Mouse (Mus musculus) kidney, embryonic 14.5 days (tissue): ENCODE results near the gene Gmeb2. TPM values are rescaled to one million over a fixed set of nuclear protein-coding genes. Genes with fewer than 3 reads are reported as not detected.
"Not testable (repeated sequence)": the region's sequence is repeated elsewhere in the genome, so short reads cannot be mapped to it uniquely, and the experiment has no call there.

Experiments
- ATAC-seq: fragments of 200-750 bp; cut with Nextera tagmentation; 2 replicates; pipeline ENCODE4 v1.8.0; 2017; ENCODE audit warnings: moderate number of reproducible peaks, mild to moderate bottlenecking, moderate TSS enrichment, moderate library complexity; ENCODE audit not compliant: low FRiP score, low TSS enrichment
- H3K27ac ChIP-seq: fragments of 300-500 bp; sonication (generic); 2 replicates; pipeline ENCODE4 v1.5.1; 2014; ENCODE audit warnings: low read depth, mild to moderate bottlenecking, low read length, moderate library complexity, mixed read lengths
- H3K27me3 ChIP-seq: fragments of 300-500 bp; sonication (generic); 2 replicates; pipeline ENCODE4 v1.6.1; 2014; ENCODE audit warnings: mild to moderate bottlenecking, low read length; ENCODE audit not compliant: control insufficient read depth, insufficient read depth
- H3K36me3 ChIP-seq: fragments of 300-500 bp; sonication (generic); 2 replicates; pipeline ENCODE4 v1.6.1; 2014; ENCODE audit warnings: low read length, mixed read lengths; ENCODE audit not compliant: control insufficient read depth, insufficient read depth
- H3K4me1 ChIP-seq: fragments of 300-500 bp; sonication (generic); 2 replicates; pipeline ENCODE4 v1.6.1; 2014; ENCODE audit warnings: low read length, mixed read lengths; ENCODE audit not compliant: control insufficient read depth, insufficient read depth
- H3K4me2 ChIP-seq: fragments of 300-500 bp; sonication (generic); replicated peaks from 2 replicates; pipeline ENCODE4 v1.6.1; 2014; ENCODE audit warnings: low read depth, mild to moderate bottlenecking, low read length
- H3K4me3 ChIP-seq: fragments of 300-500 bp; sonication (generic); 2 replicates; pipeline ENCODE4 v1.5.1; 2014; ENCODE audit warnings: mild to moderate bottlenecking, low read length
- H3K9ac ChIP-seq: fragments of 300-500 bp; sonication (generic); 2 replicates; pipeline ENCODE4 v1.6.1; 2014; ENCODE audit warnings: low read depth, mild to moderate bottlenecking, low read length, moderate library complexity
- H3K9me3 ChIP-seq: fragments of 300-500 bp; sonication (generic); 2 replicates; pipeline ENCODE4 v1.6.1; 2016; ENCODE audit warnings: low read length; ENCODE audit not compliant: control insufficient read depth
- WGBS: fragments of 180-500 bp; shearing (Covaris S2); extraction: QIAGEN DNeasy Blood & Tissue Kit; methylation state at CpG from one replicate; pipeline ENCODE4 v1.1.7; 2014; 5-methylcytosine and 5-hydroxymethylcytosine counted together
- polyA plus RNA-seq: library from polyadenylated mRNA; unstranded; fragments of >200 nt; fragmentation: Nextera tagmentation; extraction: Ambion mirVana; gene quantifications from 2 replicates; pipeline ENCODE4 v1.2.1, GENCODE M21; 2014

Gmeb2 gene
- polyA plus RNA-seq: 9.4 and 17.9 TPM in 2 replicates

GRCm38 (mm10) chr2:181287958-181288350, at the start of gene Gmeb2:
TSS of gene Gmeb2 (minus strand) at chr2:181288035.
- H3K27ac ChIP-seq: peak within 1 kb of the TSS; percentile 91
- H3K4me1 ChIP-seq, H3K9me3 ChIP-seq, H3K27me3 ChIP-seq, H3K36me3 ChIP-seq: not testable (repeated sequence)
- WGBS: under 1% methylated on average over 24 of the region's 38 CpGs
- peak within 1 kb of the TSS; percentile 71 for H3K4me3 ChIP-seq
- peak within 1 kb of the TSS; percentile 87 for H3K9ac ChIP-seq
- peak within 1 kb of the TSS; percentile 67 for H3K4me2 ChIP-seq
- peak; percentile 97 for ATAC-seq

DNA sequence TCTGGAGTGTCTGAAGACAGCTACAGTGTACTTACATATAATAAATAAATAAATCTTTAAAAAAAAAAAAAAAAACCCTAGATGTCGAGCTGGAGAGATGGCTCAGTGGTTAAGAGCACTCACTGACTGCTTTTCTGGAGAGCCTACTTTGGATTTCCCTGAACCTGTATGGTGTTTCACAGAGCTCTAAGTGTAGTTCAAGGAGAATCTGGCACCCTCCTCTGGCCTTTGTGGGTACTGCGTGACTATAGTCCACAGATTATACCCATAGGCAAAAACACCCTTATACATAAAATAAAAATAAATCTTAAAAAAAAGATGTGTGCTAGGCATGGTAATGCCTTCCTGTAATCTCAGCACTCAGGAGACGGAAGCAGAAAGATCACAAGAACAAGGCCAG, 46.2 kb upstream of the Gmeb2 start:
- no peaks in the 10 kb centered on the region for H3K9me3 ChIP-seq
- no peak overlapping the region for H3K4me3 ChIP-seq
- 66% methylated on average over 3 of the region's 3 CpGs for WGBS
- no peaks in the 10 kb centered on the region for H3K4me1 ChIP-seq
- no peaks in the 10 kb centered on the region for H3K27me3 ChIP-seq
- no peak overlapping the region for H3K9ac ChIP-seq
- ATAC-seq: peak; percentile 52; the same call in 1 of the 2 replicates
- H3K4me2 ChIP-seq: no peak overlapping the region
- peaks cover 79% of the 10 kb centered on the region for H3K36me3 ChIP-seq
- H3K27ac ChIP-seq: no peak overlapping the region

- ATAC-seq: no peak
- Histone ChIP-seq H3K27ac (no peak overlapping the region), H3K9ac (no peak overlapping the region), H3K4me3 (no peak overlapping the region), H3K36me3 (peaks cover 77% of the 10 kb centered on the region), H3K4me1 (no peaks in the 10 kb centered on the region), H3K4me2 (no peak overlapping the region), H3K27me3 (no peaks in the 10 kb centered on the region), H3K9me3 (no peaks in the 10 kb centered on the region)
Observed at GRCm38 (mm10) chr2:181332542-181332941, 44.7 kb upstream of the Gmeb2 start.

- Histone ChIP-seq H3K36me3 (peaks cover 72% of the 10 kb centered on the region), H3K9me3 (no peaks in the 10 kb centered on the region), H3K27me3 (no peaks in the 10 kb centered on the region), H3K9ac (no peak overlapping the region), H3K4me2 (no peak overlapping the region), H3K4me3 (no peak overlapping the region), H3K27ac (no peak overlapping the region), H3K4me1 (no peaks in the 10 kb centered on the region)
- 94% methylated on average over 2 of the region's 2 CpGs for WGBS
- ATAC-seq: no peak
Observed at GRCm38 (mm10) chr2:181326098-181326497, 38.3 kb upstream of the Gmeb2 start.

- no peaks in the 10 kb centered on the region for H3K27me3 ChIP-seq
- no peak overlapping the region for H3K4me3 ChIP-seq
- no peak overlapping the region for H3K9ac ChIP-seq
- WGBS: 72% methylated on average over 5 of the region's 5 CpGs
- no peaks in the 10 kb centered on the region for H3K9me3 ChIP-seq
- H3K4me1 ChIP-seq: peaks cover 7% of the 10 kb centered on the region; the same call in 1 of the 2 replicates
- H3K36me3 ChIP-seq: peaks cover 38% of the 10 kb centered on the region
- ATAC-seq: no peak
- H3K27ac ChIP-seq: no peak overlapping the region
- H3K4me2 ChIP-seq: no peak overlapping the region
Observed at GRCm38 (mm10) chr2:181322136-181322535, 34.3 kb upstream of the Gmeb2 start.

- H3K4me3 ChIP-seq: peak overlapping the region; percentile 72
- H3K27ac ChIP-seq: no peak overlapping the region
- ATAC-seq: peak; percentile 16
- 10% methylated on average over 7 of the region's 7 CpGs for WGBS
- peaks cover 28% of the 10 kb centered on the region for H3K36me3 ChIP-seq
- peaks cover 3% of the 10 kb centered on the region; the same call in 1 of the 2 replicates for H3K27me3 ChIP-seq
- peaks cover 7% of the 10 kb centered on the region; the same call in 1 of the 2 replicates for H3K4me1 ChIP-seq
- H3K9me3 ChIP-seq: no peaks in the 10 kb centered on the region
- peak overlapping the region; percentile 83 for H3K4me2 ChIP-seq
- peak overlapping the region; percentile 65 for H3K9ac ChIP-seq
Observed at GRCm38 (mm10) chr2:181320103-181320499, 32.3 kb upstream of the Gmeb2 start.

DNA sequence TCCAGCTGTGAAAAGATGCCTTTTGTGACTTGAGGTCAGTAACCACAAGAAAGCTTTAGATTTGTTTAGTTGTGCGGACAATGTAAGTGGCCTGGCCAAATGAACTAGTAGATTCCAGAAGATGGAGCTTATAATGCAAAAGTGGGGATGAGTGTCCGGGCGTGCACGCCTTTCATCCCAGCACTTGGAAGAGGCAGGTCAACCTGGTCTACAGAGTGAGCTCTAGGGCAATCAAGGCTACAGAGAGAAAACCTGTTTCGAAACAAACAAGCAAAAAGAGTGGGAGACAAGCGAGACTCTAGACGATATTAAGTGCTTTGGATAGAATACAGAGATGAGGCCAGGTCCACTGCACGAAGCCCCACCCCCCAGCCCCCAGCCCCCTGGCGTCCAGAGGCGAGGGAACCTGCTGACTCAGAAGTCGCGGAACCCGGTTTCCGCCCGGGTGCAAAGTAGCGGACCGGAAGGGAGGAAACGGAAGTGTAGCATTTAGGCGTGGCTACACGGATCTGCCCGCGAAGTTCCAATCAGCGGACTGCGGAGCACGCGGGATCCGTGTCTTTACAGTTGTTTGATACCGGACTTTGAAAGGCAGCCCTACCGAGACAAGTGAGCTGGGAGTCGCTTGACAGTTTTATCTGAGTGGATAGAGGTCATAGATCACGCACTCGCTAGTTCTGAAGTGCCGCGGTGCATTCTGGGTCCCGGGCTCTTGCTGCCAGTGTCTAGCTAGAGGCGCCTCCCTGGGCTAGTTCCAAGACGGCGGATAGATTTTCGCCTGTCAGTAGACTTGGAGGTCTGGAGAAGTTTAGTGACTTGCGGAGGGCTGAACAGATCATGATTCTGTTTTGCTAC, 31.6 kb upstream of the Gmeb2 start, which contains the start of gene Rtel1:
Rtel1 (plus strand) TSS at position 492 of the 855 bp plus-strand sequence.
- Histone ChIP-seq H3K4me2 (peak within 1 kb of the TSS; percentile 83), H3K27ac (peak within 1 kb of the TSS; percentile 74; the same call in 1 of the 2 replicates), H3K9me3 (no peaks in the 10 kb centered on the region), H3K4me3 (peak within 1 kb of the TSS; percentile 72), H3K27me3 (peaks cover 9% of the 10 kb centered on the region; the same call in 1 of the 2 replicates), H3K36me3 (peaks cover 22% of the 10 kb centered on the region), H3K4me1 (peaks cover 7% of the 10 kb centered on the region; the same call in 1 of the 2 replicates), H3K9ac (peak within 1 kb of the TSS; percentile 65)
- ATAC-seq: peak; percentile 94
- 6% methylated on average over 40 of the region's 40 CpGs for WGBS

- Histone ChIP-seq H3K27me3 (peaks cover 35% of the 10 kb centered on the region), H3K4me3 (peak within 1 kb of the TSS; percentile 16)
- peak; percentile 73 for ATAC-seq
Observed at GRCm38 (mm10) chr2:181314080-181314810, 26.4 kb upstream of the Gmeb2 start, which contains the start of gene Stmn3. TSS of gene Stmn3 (minus strand) at chr2:181314500.

More at GRCm38 (mm10) chr2:181314080-181314810, 26.4 kb upstream of the Gmeb2 start, which contains the start of gene Stmn3:
- Histone ChIP-seq H3K27ac (no peak within 1 kb of the TSS), H3K9me3 (no peaks in the 10 kb centered on the region), H3K4me1 (0 out of 2 replicates have a peak, but pooled peaks cover 7% of the 10 kb centered on the region), H3K36me3 (no peaks in the 10 kb centered on the region), H3K4me2 (peak within 1 kb of the TSS; percentile 33), H3K9ac (no peak within 1 kb of the TSS; the same call in 1 of the 2 replicates)
- WGBS: 5% methylated on average over 23 of the region's 23 CpGs
